Mouse (Mus musculus) embryonic facial prominence, embryonic 11.5 days (tissue): ENCODE data around the gene Micu1. TPM values are rescaled to one million over a fixed set of nuclear protein-coding genes. Genes with fewer than 3 reads are reported as not detected.
"Not testable (repeated sequence)": the region's sequence is repeated elsewhere in the genome, so short reads cannot be mapped to it uniquely, and the experiment has no call there.

Experiments used
- ATAC-seq: fragments of 200-750 bp; cut with Nextera tagmentation; replicated peaks from 2 replicates; pipeline ENCODE4 v1.8.0; 2017; ENCODE audit warnings: low read depth; ENCODE audit not compliant: insufficient number of reproducible peaks, low FRiP score, low TSS enrichment
- DNase-seq: peaks from one replicate; pipeline ENCODE4 v3.0.0-alpha.2; 2015; ENCODE audit warnings: low spot score
- H3K27ac ChIP-seq: fragments of 300-500 bp; sonication (generic); replicated peaks from 2 replicates; pipeline ENCODE4 v1.5.1; 2014; ENCODE audit warnings: mild to moderate bottlenecking, low read depth, low read length, control low read depth
- H3K27me3 ChIP-seq: fragments of 300-500 bp; sonication (generic); 2 replicates; pipeline ENCODE4 v1.6.1; 2014; ENCODE audit warnings: mild to moderate bottlenecking, low read length, moderate library complexity, mixed read lengths; ENCODE audit not compliant: control insufficient read depth, insufficient read depth
- H3K36me3 ChIP-seq: fragments of 300-500 bp; sonication (generic); replicated peaks from 2 replicates; pipeline ENCODE4 v1.6.1; 2014; ENCODE audit warnings: low read depth, mild to moderate bottlenecking, low read length, moderate library complexity, mixed read lengths; ENCODE audit not compliant: control insufficient read depth, insufficient read depth
- H3K4me1 ChIP-seq: fragments of 300-500 bp; sonication (generic); 2 replicates; pipeline ENCODE4 v1.6.1; 2014; ENCODE audit warnings: low read length, mixed read lengths; ENCODE audit not compliant: control insufficient read depth, insufficient read depth
- H3K4me2 ChIP-seq: fragments of 300-500 bp; sonication (generic); 2 replicates; pipeline ENCODE4 v1.6.1; 2014; ENCODE audit warnings: low read depth, mild to moderate bottlenecking, control low read depth, low read length, moderate library complexity
- H3K4me3 ChIP-seq: fragments of 300-500 bp; sonication (generic); 2 replicates; pipeline ENCODE4 v1.5.1; 2014; ENCODE audit warnings: low read depth, low read length, control low read depth
- H3K9ac ChIP-seq: fragments of 300-500 bp; sonication (generic); replicated peaks from 2 replicates; pipeline ENCODE4 v1.6.1; 2014; ENCODE audit warnings: mild to moderate bottlenecking, control low read depth, low read length
- H3K9me3 ChIP-seq: fragments of 300-500 bp; sonication (generic); replicated peaks from 2 replicates; pipeline ENCODE4 v1.6.1; 2016; ENCODE audit warnings: mild to moderate bottlenecking, low read length, inconsistent platforms, mixed read lengths; ENCODE audit not compliant: control insufficient read depth
- WGBS: fragments of 180-500 bp; shearing (Covaris S2); extraction: QIAGEN DNeasy Blood & Tissue Kit; methylation state at CpG from one replicate; pipeline ENCODE4 v1.1.7; 2014; 5-methylcytosine and 5-hydroxymethylcytosine counted together
- polyA plus RNA-seq: library from polyadenylated mRNA; unstranded; fragments of >200 nt; fragmentation: Nextera tagmentation; extraction: Ambion mirVana; gene quantifications from 2 replicates; pipeline ENCODE4 v1.2.1, GENCODE M21; 2014

The Micu1 gene
- polyA plus RNA-seq, 1 experiment from 2014 or later, result 52.6 TPM

GRCm38 (mm10) chr10:59685586-59685985 lies 16.7 kb upstream of the Micu1 start:
- H3K4me3 ChIP-seq, H3K9me3 ChIP-seq, H3K9ac ChIP-seq, H3K27ac ChIP-seq, DNase-seq, H3K4me1 ChIP-seq, ATAC-seq, H3K36me3 ChIP-seq, H3K27me3 ChIP-seq, H3K4me2 ChIP-seq: not testable (repeated sequence)
- WGBS, result 90% methylated on average over 3 of the region's 3 CpGs

- Histone ChIP-seq H3K9me3 (no peaks in the 10 kb centered on the region), H3K4me3 (no peak overlapping the region), H3K27me3 (no peaks in the 10 kb centered on the region), H3K4me2 (no peak overlapping the region), H3K4me1 (no peaks in the 10 kb centered on the region), H3K36me3 (no peaks in the 10 kb centered on the region), H3K9ac (no peak overlapping the region), H3K27ac (no peak overlapping the region)
- DNase-seq (no peak), ATAC-seq (no peak)
- WGBS, result 71% methylated on average over 2 of the region's 2 CpGs
Measured at GRCm38 (mm10) chr10:59687126-59687525, 15.2 kb upstream of the Micu1 start.

GRCm38 (mm10) chr10:59689836-59690235 lies 12.4 kb upstream of the Micu1 start:
- Histone ChIP-seq H3K4me1 (no peaks in the 10 kb centered on the region), H3K27me3 (no peaks in the 10 kb centered on the region), H3K9ac (no peak overlapping the region), H3K36me3 (no peaks in the 10 kb centered on the region), H3K27ac (no peak overlapping the region), H3K4me2 (no peak overlapping the region), H3K9me3 (no peaks in the 10 kb centered on the region), H3K4me3 (no peak overlapping the region)
- WGBS, result 56% methylated on average over 6 of the region's 6 CpGs
- DNase-seq (no peak), ATAC-seq (no peak)

GRCm38 (mm10) chr10:59692441-59692840 lies 9.8 kb upstream of the Micu1 start:
- H3K27me3 ChIP-seq, result no peaks in the 10 kb centered on the region
- H3K27ac ChIP-seq, result no peak overlapping the region
- no peak overlapping the region for H3K4me3 ChIP-seq
- 74% methylated on average over 6 of the region's 6 CpGs for WGBS
- ATAC-seq (no peak), DNase-seq (no peak)
- H3K36me3 ChIP-seq, result no peaks in the 10 kb centered on the region
- H3K4me1 ChIP-seq, result no peaks in the 10 kb centered on the region
- no peak overlapping the region for H3K4me2 ChIP-seq
- H3K9ac ChIP-seq, result no peak overlapping the region
- H3K9me3 ChIP-seq, result no peaks in the 10 kb centered on the region

DNA sequence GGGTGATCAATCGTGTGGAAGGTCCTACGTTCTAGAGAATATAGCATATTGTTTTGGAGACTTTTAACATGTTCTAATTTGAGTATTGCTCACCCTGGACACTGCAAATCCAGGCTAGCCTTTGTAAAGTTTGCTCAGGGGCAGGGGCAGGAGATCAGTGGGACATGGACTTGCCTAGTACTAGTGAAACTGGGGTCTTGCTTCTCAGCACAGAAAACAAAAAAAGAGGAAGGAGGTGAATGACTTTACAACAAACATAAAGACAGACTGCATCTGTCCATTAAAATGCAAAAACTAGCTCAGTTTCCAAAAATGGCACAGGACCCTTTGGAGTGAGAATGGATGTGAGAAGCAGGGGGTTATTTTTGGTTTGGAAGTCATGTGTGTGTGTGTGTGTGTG lies 8.2 kb upstream of the Micu1 start:
- Histone ChIP-seq H3K4me1 (no peaks in the 10 kb centered on the region), H3K9ac (no peak overlapping the region), H3K4me3 (no peak overlapping the region), H3K36me3 (no peaks in the 10 kb centered on the region), H3K27me3 (no peaks in the 10 kb centered on the region), H3K4me2 (no peak overlapping the region), H3K9me3 (no peaks in the 10 kb centered on the region), H3K27ac (no peak overlapping the region)
- ATAC-seq (no peak), DNase-seq (no peak)
- WGBS, result 75% methylated on average over 2 of the region's 2 CpGs

DNA sequence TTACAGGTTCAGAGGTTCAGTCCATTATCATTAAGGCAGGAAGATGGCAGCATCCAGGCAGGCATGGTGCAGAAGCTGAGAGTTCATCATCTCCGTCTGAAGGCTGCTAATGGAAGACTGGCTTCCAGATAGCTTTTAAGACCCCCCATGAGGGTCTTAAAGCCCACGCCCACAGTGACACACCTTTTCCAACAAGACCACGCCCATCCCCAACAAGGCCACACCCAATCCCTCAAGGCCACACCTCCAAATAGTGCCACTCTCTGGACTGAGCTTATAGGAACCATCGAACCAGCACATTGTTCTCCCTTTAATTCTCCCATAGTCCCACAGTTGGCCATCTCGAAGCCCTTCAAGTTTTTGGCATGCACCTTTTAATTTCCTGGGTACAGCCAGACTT lies 2.8 kb upstream of the Micu1 start:
- H3K9ac ChIP-seq, result no peak overlapping the region
- no peaks in the 10 kb centered on the region for H3K36me3 ChIP-seq
- H3K27me3 ChIP-seq, result no peaks in the 10 kb centered on the region
- no peak for DNase-seq
- 83% methylated on average over 5 of the region's 5 CpGs for WGBS
- H3K4me1 ChIP-seq, result no peaks in the 10 kb centered on the region
- no peak overlapping the region for H3K4me2 ChIP-seq
- H3K27ac ChIP-seq, result no peak overlapping the region
- H3K9me3 ChIP-seq, result no peaks in the 10 kb centered on the region
- ATAC-seq, result no peak
- H3K4me3 ChIP-seq, result no peak overlapping the region

GRCm38 (mm10) chr10:59701805-59702204 lies 472 bp upstream of the Micu1 start:
- no peaks in the 10 kb centered on the region for H3K4me1 ChIP-seq
- no peak for DNase-seq
- peak overlapping the region; percentile 45 for H3K4me3 ChIP-seq
- 54% methylated on average over 5 of the region's 5 CpGs for WGBS
- no peak overlapping the region for H3K27ac ChIP-seq
- H3K9me3 ChIP-seq, result no peaks in the 10 kb centered on the region
- peak; percentile 19; the same call in 1 of the 2 replicates for ATAC-seq
- peak overlapping the region; percentile 51; the same call in 1 of the 2 replicates for H3K4me2 ChIP-seq
- H3K9ac ChIP-seq, result no peak overlapping the region
- no peaks in the 10 kb centered on the region for H3K36me3 ChIP-seq
- H3K27me3 ChIP-seq, result no peaks in the 10 kb centered on the region

- peak overlapping the region; percentile 51 for H3K4me2 ChIP-seq
- no peaks in the 10 kb centered on the region for H3K27me3 ChIP-seq
- ATAC-seq (no peak), DNase-seq (peak; percentile 14)
- no peaks in the 10 kb centered on the region for H3K9me3 ChIP-seq
- peak overlapping the region; percentile 45 for H3K4me3 ChIP-seq
- no peak overlapping the region for H3K27ac ChIP-seq
- H3K4me1 ChIP-seq, result no peaks in the 10 kb centered on the region
- 10% methylated on average over 15 of the region's 15 CpGs for WGBS
- H3K9ac ChIP-seq, result peak overlapping the region; percentile 43
- no peaks in the 10 kb centered on the region for H3K36me3 ChIP-seq
Measured at GRCm38 (mm10) chr10:59703060-59703760, 933 bp downstream of the Micu1 start.
